Mouse (Mus musculus) kidney, postnatal 0 days (tissue): Measurements from ENCODE around the gene Prss46. TPM values are rescaled to one million over a fixed set of nuclear protein-coding genes. Genes with fewer than 3 reads are reported as not detected.

Experiments used
- ATAC-seq: fragments of 200-750 bp; cut with Nextera tagmentation; replicated peaks from 2 replicates; pipeline ENCODE4 v1.8.0; 2017; ENCODE audit warnings: low read depth, moderate number of reproducible peaks, moderate TSS enrichment, moderate library complexity; ENCODE audit not compliant: low FRiP score
- DNase-seq: peaks from one replicate; pipeline ENCODE4 v3.0.0-alpha.2; 2016; ENCODE audit warnings: low spot score
- H3K27ac ChIP-seq: fragments of 300-500 bp; sonication (generic); 2 replicates; pipeline ENCODE4 v1.5.1; 2014; ENCODE audit warnings: mild to moderate bottlenecking
- H3K27me3 ChIP-seq: fragments of 300-500 bp; sonication (generic); 2 replicates; pipeline ENCODE4 v1.6.1; 2014; ENCODE audit warnings: low read length, mixed read lengths; ENCODE audit not compliant: insufficient read depth
- H3K36me3 ChIP-seq: fragments of 300-500 bp; sonication (generic); 2 replicates; pipeline ENCODE4 v1.6.1; 2014; ENCODE audit warnings: low read length, mixed read lengths; ENCODE audit not compliant: insufficient read depth
- H3K4me1 ChIP-seq: fragments of 300-500 bp; sonication (generic); replicated peaks from 2 replicates; pipeline ENCODE4 v1.6.1; 2014; ENCODE audit warnings: antibody characterized with exemption, low read length, mixed read lengths; ENCODE audit not compliant: insufficient read depth
- H3K4me2 ChIP-seq: fragments of 300-500 bp; sonication (generic); 2 replicates; pipeline ENCODE4 v1.6.1; 2014; ENCODE audit warnings: mild to moderate bottlenecking, low read length, moderate library complexity, mixed read lengths
- H3K4me3 ChIP-seq: fragments of 300-500 bp; sonication (generic); replicated peaks from 2 replicates; pipeline ENCODE4 v1.5.1; 2014; ENCODE audit warnings: low read depth, low read length
- H3K9ac ChIP-seq: fragments of 300-500 bp; sonication (generic); 2 replicates; pipeline ENCODE4 v1.6.1; 2014; ENCODE audit warnings: low read depth, low read length
- H3K9me3 ChIP-seq: fragments of 300-500 bp; sonication (generic); replicated peaks from 2 replicates; pipeline ENCODE4 v1.6.1; 2016; ENCODE audit warnings: low read length, inconsistent platforms, mixed read lengths
- CTCF ChIP-seq: IDR thresholded peaks from 2 replicates; pipeline ENCODE4 v1.5.1; 2016; ENCODE audit warnings: antibody characterized with exemption, low read depth, mild to moderate bottlenecking, moderate library complexity
- WGBS: fragments of 180-500 bp; shearing (Covaris S2); extraction: QIAGEN DNeasy Blood & Tissue Kit; methylation state at CpG from one replicate; pipeline ENCODE4 v1.1.7; 2014; 5-methylcytosine and 5-hydroxymethylcytosine counted together
- polyA plus RNA-seq: library from polyadenylated mRNA; unstranded; fragments of >200 nt; fragmentation: Nextera tagmentation; extraction: Ambion mirVana; gene quantifications from 2 replicates; pipeline ENCODE4 v1.2.1, GENCODE M21; 2015

Gene Prss46
- polyA plus RNA-seq, 1 experiment from 2014 or later: not detected

DNA sequence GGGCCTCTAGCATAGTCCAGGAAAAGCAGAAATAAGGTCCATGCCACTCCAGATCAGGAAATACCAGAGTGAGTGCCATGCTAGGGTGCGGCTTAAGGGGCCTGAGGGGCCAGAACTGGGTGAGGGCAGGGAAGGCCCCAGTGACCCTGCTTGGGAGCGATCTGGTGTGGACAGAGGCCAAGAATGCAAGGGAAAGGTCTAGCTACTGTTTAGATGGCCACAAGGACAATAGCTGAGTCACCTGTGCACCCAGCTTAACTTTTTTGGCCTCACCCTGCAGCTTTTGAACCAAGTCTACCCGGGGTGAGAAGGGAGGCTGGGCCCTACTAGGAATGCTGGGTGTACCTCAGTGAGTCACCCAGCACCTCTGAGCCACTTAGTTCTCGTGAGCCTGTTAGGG is 36.5 kb downstream of the Prss46 start:
- DNase-seq (peak; percentile 17), ATAC-seq (peak; percentile 57)
- Histone ChIP-seq H3K4me1 (peaks cover 10% of the 10 kb centered on the region; the same call in 1 of the 2 replicates), H3K4me2 (peak overlapping the region; percentile 88), H3K27ac (peak overlapping the region; percentile 86), H3K9me3 (no peaks in the 10 kb centered on the region), H3K4me3 (peak overlapping the region; percentile 62), H3K27me3 (no peaks in the 10 kb centered on the region), H3K9ac (peak overlapping the region; percentile 58; the same call in 1 of the 2 replicates), H3K36me3 (0 out of 2 replicates have a peak, but pooled peaks cover 3% of the 10 kb centered on the region)
- no peak for TF ChIP-seq CTCF
- WGBS: 61% methylated on average over 4 of the region's 4 CpGs

DNA sequence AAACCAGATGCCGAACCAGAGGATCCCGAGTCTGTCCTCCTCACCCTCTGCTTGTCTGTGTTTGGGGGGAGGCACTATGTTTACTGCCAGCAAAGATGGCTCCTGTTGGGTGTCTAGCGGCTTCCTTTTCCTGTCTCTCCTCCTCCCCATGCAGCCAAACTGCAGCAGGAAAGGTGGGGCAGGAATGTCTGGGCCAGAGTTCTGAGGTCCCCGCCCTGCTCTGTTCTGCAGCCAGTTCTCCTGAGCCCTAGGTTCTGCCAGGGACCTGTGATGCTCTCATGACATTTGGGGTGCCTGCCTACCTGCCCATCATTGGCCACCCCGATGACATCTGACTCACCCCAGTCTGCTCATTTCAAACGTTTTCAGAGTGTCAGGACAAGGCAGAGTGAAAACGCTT is 37.6 kb downstream of the Prss46 start:
- Histone ChIP-seq H3K9ac (no peak overlapping the region), H3K36me3 (0 out of 2 replicates have a peak, but pooled peaks cover 3% of the 10 kb centered on the region), H3K4me1 (peaks cover 10% of the 10 kb centered on the region; the same call in 1 of the 2 replicates), H3K27me3 (no peaks in the 10 kb centered on the region), H3K4me2 (0 out of 2 replicates have a peak overlapping the region, but pooled peaks have one; percentile 2), H3K9me3 (no peaks in the 10 kb centered on the region), H3K27ac (no peak overlapping the region), H3K4me3 (no peak overlapping the region)
- ATAC-seq (no peak), DNase-seq (no peak)
- no peak for TF ChIP-seq CTCF
- 70% methylated on average over 7 of the region's 7 CpGs for WGBS

DNA sequence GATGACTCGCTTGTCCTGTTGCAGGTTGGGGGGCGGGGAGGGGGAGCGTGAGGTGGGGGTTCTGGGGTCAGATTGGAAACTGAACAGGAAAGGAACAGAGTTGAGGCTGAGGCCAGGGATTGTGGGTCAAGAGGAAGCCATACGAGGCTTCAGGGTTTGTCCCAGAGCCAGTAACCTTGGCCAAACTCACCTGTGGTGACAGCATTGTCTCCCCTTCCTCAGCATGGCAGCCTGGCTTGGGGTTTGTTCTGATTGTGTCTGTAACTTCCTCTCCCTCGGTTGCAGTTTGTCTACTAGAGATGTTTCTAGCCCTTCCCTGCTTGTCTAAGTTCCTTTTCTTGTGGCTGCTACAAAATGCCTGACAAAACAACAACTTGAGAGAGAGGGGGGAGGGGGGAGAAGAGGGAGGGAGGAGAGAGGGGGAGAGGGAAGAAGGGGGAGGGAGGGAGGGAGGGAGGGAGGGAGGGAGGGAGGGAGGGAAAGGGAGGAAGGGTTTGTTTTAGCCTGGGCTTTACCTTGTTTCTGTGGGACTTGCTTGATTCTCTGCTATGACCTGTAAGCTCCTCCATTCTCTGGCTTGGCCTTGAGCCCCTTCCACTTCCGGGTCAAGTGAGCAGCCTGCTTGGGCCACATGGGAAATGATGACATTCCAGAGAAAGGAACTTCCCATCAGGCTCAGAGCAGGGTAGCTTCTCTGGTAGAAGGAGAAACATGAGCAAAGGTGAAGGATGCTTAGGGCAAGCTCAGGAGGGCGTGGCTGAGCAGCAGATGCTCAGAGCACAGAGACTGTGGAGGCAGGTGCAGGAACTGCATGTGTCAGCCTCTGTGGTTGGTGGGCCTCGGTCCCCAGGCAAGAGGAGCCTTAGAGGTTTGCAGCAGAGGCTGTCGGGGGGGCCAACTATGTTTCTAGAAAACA is 43.3 kb downstream of the Prss46 start:
- no peak for ATAC-seq
- Histone ChIP-seq H3K4me3 (no peak overlapping the region), H3K9me3 (no peaks in the 10 kb centered on the region), H3K36me3 (0 out of 2 replicates have a peak, but pooled peaks cover 3% of the 10 kb centered on the region), H3K4me1 (no peaks in the 10 kb centered on the region; the same call in 1 of the 2 replicates), H3K4me2 (no peak overlapping the region), H3K27me3 (no peaks in the 10 kb centered on the region), H3K9ac (no peak overlapping the region), H3K27ac (no peak overlapping the region)
- WGBS: 63% methylated on average over 9 of the region's 9 CpGs
- no peak for TF ChIP-seq CTCF
- peak; percentile 15 for DNase-seq

DNA sequence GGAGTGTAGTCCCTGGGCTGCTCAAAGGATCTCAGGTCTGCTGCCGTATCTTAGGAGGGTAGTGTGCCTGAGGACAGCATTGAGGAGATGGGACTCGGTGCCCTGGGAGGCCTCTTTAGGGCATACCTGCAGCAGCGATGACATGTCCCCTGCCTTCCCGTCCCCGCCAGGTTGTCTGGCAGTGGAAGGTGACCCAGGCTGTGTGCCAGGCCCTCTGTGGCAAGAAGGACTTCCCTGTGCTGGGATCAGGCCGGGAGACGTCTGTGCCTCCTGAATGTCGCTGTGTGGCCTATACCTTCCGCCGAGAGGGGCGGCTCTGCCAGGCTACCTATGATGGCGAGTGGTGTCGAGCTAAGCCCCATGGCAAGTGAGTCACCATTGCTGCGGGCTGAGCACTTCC is 44.6 kb downstream of the Prss46 start:
- Histone ChIP-seq H3K36me3 (no peaks in the 10 kb centered on the region), H3K9me3 (no peaks in the 10 kb centered on the region), H3K9ac (no peak overlapping the region), H3K4me2 (no peak overlapping the region), H3K4me1 (no peaks in the 10 kb centered on the region; the same call in 1 of the 2 replicates), H3K4me3 (no peak overlapping the region), H3K27me3 (no peaks in the 10 kb centered on the region), H3K27ac (no peak overlapping the region)
- ATAC-seq (no peak), DNase-seq (no peak)
- WGBS: 92% methylated on average over 14 of the region's 14 CpGs
- TF ChIP-seq CTCF: no peak

DNA sequence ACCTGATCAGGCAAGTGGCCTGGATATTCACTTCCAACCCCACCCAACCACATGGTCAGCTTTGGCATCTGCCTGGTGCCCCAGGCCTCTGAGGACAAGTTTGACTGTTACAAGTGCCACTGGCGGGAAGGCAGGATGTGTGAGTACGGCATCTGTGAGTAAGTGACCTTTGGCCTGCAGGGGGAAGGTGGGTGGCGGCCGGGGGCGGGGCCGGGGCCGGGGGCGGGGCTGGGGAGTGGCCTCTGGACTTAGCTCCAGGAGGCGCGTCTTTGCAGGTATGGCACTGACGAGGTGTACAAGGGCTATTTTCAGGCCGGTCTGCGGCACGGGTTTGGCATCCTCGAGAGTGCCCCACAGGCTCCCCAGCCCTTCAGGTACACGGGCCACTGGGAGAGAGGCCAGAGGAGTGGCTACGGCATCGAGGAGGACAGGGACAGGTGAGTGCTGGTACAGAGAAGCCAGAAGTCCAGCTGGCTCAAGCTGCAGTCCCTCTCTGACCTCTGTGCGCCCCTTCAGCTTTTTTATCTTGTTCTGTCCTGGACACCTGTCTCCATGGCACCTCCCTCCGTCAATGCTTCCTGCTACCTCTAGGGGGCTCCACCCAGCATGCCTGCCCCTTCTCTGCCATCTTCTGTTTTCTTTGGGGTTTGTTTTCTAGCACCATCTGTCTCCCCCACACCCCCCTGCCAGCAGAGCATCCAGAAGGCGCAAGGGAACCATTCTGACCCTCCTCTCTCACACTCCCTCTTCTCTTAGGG is 45.9 kb downstream of the Prss46 start:
- 15% methylated on average over 21 of the region's 21 CpGs for WGBS
- no peak overlapping the region for H3K4me3 ChIP-seq
- H3K9me3 ChIP-seq: no peaks in the 10 kb centered on the region
- H3K36me3 ChIP-seq: no peaks in the 10 kb centered on the region
- ATAC-seq (peak; percentile 34), DNase-seq (peak; percentile 27)
- TF ChIP-seq CTCF: peak; percentile 51
- H3K27ac ChIP-seq: no peak overlapping the region
- H3K27me3 ChIP-seq: no peaks in the 10 kb centered on the region
- no peaks in the 10 kb centered on the region; the same call in 1 of the 2 replicates for H3K4me1 ChIP-seq
- peak overlapping the region; percentile 27 for H3K4me2 ChIP-seq
- H3K9ac ChIP-seq: no peak overlapping the region

DNA sequence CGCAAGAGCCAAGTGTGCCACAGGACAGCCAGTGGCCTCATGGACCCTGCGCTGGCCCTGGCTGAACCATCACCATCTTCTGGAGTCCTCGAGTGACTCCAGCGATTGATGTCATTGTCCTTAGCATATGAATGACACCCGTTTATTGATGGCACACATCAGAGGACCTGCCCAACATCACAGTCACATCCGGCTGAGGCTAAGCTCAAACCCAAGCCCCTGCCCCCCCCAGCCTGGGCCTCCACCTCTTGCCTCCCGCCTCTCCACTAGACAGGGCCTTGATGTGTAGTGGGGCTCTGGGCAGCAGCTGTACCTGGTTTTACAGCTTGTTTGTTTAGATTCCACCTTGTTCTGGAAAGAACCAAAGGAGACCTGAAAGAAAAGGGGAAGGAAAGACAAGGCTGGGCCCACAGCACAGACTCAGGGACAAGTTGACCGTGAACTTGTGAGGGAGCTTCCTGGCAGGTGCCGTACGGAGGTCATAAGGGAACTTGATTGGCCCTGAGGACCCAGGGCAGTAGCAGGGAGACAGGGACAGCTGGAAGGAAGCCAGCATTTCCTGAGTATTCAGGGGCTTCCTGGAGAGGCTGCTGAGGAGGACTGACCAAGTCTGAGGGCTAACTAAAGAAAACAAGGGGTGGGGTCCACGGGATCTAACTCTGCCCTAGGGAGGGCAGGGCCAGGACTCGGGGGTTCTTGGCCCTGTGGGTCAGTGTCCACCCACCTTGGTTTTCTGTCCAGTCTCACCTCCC is 46.9 kb downstream of the Prss46 start:
- Histone ChIP-seq H3K9ac (no peak overlapping the region), H3K36me3 (no peaks in the 10 kb centered on the region), H3K4me1 (peaks cover 2% of the 10 kb centered on the region), H3K9me3 (no peaks in the 10 kb centered on the region), H3K4me2 (no peak overlapping the region), H3K4me3 (no peak overlapping the region), H3K27me3 (no peaks in the 10 kb centered on the region), H3K27ac (no peak overlapping the region)
- no peak for ATAC-seq
- TF ChIP-seq CTCF: no peak
- DNase-seq: peak; percentile 32
- WGBS: 65% methylated on average over 12 of the region's 12 CpGs
